Mouse (Mus musculus): ENCODE data around the gene Srpk1. TPM values are rescaled to one million over a fixed set of nuclear protein-coding genes. Genes with fewer than 3 reads are reported as not detected.
"Not testable (repeated sequence)": the region's sequence is repeated elsewhere in the genome, so short reads cannot be mapped to it uniquely, and the experiment has no call there.

Srpk1 gene
- polyA plus RNA-seq, 1 experiment from 2014 or later = 60.6 TPM

- H3K36me3 ChIP-seq (ENCODE audit: control insufficient read depth, insufficient read depth, low read length) = no peaks in the 10 kb centered on the region
- 0 out of 2 replicates have a peak, but pooled peaks cover 2% of the 10 kb centered on the region for H3K27me3 ChIP-seq (ENCODE audit: control insufficient read depth, insufficient read depth, low read length)
- 49% methylated on average over 6 of the region's 6 CpGs for WGBS
- H3K9me3 ChIP-seq (ENCODE audit: control insufficient read depth, low read length) = no peaks in the 10 kb centered on the region
- H3K4me2 ChIP-seq (ENCODE audit: low read length) = no peak overlapping the region
- H3K9ac ChIP-seq (ENCODE audit: low read length) = no peak overlapping the region
- no peak for ATAC-seq (ENCODE audit: insufficient number of reproducible peaks, insufficient read depth, low FRiP score, low read depth)
- no peak overlapping the region for H3K27ac ChIP-seq (replicated peaks in 1 of 2; ENCODE audit: control insufficient read depth in 1 of 2, insufficient read depth in 1 of 2, low read depth in 2 of 2, low read length in 2 of 2)
- peaks cover 0 to 2% of the 10 kb centered on the region in 2 experiments; a peak in 1 of 4 replicates for H3K4me1 ChIP-seq (ENCODE audit: control insufficient read depth in 2 of 2, insufficient read depth in 2 of 2, low read length in 2 of 2)
- no peak overlapping the region for H3K4me3 ChIP-seq (ENCODE audit: control insufficient read depth in 1 of 2, insufficient read depth in 1 of 2, low read depth in 1 of 2, low read length in 2 of 2)
These were observed 65.7 kb downstream of the Srpk1 start for GRCm38 (mm10) chr17:28556635-28557396.

GRCm38 (mm10) chr17:28554021-28554420 is 68.5 kb downstream of the Srpk1 start:
- ATAC-seq (ENCODE audit: insufficient number of reproducible peaks, insufficient read depth, low FRiP score, low read depth) = not testable (repeated sequence)

GRCm38 (mm10) chr17:28553040-28553793 is 69.3 kb downstream of the Srpk1 start:
- ATAC-seq (ENCODE audit: insufficient number of reproducible peaks, insufficient read depth, low FRiP score, low read depth) = no peak
- WGBS = 11% methylated on average over 14 of the region's 14 CpGs

More at GRCm38 (mm10) chr17:28554021-28554420, 68.5 kb downstream of the Srpk1 start:
- H3K27me3 ChIP-seq (ENCODE audit: control insufficient read depth, insufficient read depth, low read length); H3K4me2 ChIP-seq (ENCODE audit: low read length); H3K4me1 ChIP-seq (ENCODE audit: control insufficient read depth in 2 of 2, insufficient read depth in 2 of 2, low read length in 2 of 2); H3K9me3 ChIP-seq (ENCODE audit: control insufficient read depth, low read length); H3K4me3 ChIP-seq (ENCODE audit: control insufficient read depth in 1 of 2, insufficient read depth in 1 of 2, low read depth in 1 of 2, low read length in 2 of 2); H3K9ac ChIP-seq (ENCODE audit: low read length); H3K36me3 ChIP-seq (ENCODE audit: control insufficient read depth, insufficient read depth, low read length); H3K27ac ChIP-seq (replicated peaks in 1 of 2; ENCODE audit: control insufficient read depth in 1 of 2, insufficient read depth in 1 of 2, low read depth in 2 of 2, low read length in 2 of 2): not testable (repeated sequence)
- WGBS = 85% methylated on average over 4 of the region's 4 CpGs

GRCm38 (mm10) chr17:28549111-28549510 is 73.4 kb downstream of the Srpk1 start, which contains the start of gene Clpsl2:
Gene Clpsl2 (plus strand): TSS chr17:28549411.
- WGBS = 74% methylated on average over 14 of the region's 14 CpGs
- H3K4me3 ChIP-seq (ENCODE audit: control insufficient read depth in 1 of 2, insufficient read depth in 1 of 2, low read depth in 1 of 2, low read length in 2 of 2) = no peak within 1 kb of the TSS

More at GRCm38 (mm10) chr17:28553040-28553793, 69.3 kb downstream of the Srpk1 start:
- no peak overlapping the region for H3K4me2 ChIP-seq (ENCODE audit: low read length)
- H3K9ac ChIP-seq (ENCODE audit: low read length) = no peak overlapping the region
- H3K4me3 ChIP-seq (ENCODE audit: control insufficient read depth in 1 of 2, insufficient read depth in 1 of 2, low read depth in 1 of 2, low read length in 2 of 2) = no peak overlapping the region
- H3K27ac ChIP-seq (replicated peaks in 1 of 2; ENCODE audit: control insufficient read depth in 1 of 2, insufficient read depth in 1 of 2, low read depth in 2 of 2, low read length in 2 of 2) = no peak overlapping the region
- no peaks in the 10 kb centered on the region for H3K9me3 ChIP-seq (ENCODE audit: control insufficient read depth, low read length)
- H3K36me3 ChIP-seq (ENCODE audit: control insufficient read depth, insufficient read depth, low read length) = no peaks in the 10 kb centered on the region
- 0 out of 2 replicates have a peak, but pooled peaks cover 2% of the 10 kb centered on the region for H3K27me3 ChIP-seq (ENCODE audit: control insufficient read depth, insufficient read depth, low read length)
- H3K4me1 ChIP-seq (ENCODE audit: control insufficient read depth in 2 of 2, insufficient read depth in 2 of 2, low read length in 2 of 2) = no peaks in the 10 kb centered on the region

GRCm38 (mm10) chr17:28548550-28548949 is 74.0 kb downstream of the Srpk1 start:
- H3K4me3 ChIP-seq (ENCODE audit: control insufficient read depth in 1 of 2, insufficient read depth in 1 of 2, low read depth in 1 of 2, low read length in 2 of 2) = no peak overlapping the region
- H3K36me3 ChIP-seq (ENCODE audit: control insufficient read depth, insufficient read depth, low read length) = no peaks in the 10 kb centered on the region
- no peak overlapping the region for H3K4me2 ChIP-seq (ENCODE audit: low read length)
- WGBS = 57% methylated on average over 11 of the region's 11 CpGs
- no peaks in the 10 kb centered on the region for H3K9me3 ChIP-seq (ENCODE audit: control insufficient read depth, low read length)
- H3K4me1 ChIP-seq (ENCODE audit: control insufficient read depth in 2 of 2, insufficient read depth in 2 of 2, low read length in 2 of 2) = no peaks in the 10 kb centered on the region
- no peak overlapping the region for H3K27ac ChIP-seq (replicated peaks in 1 of 2; ENCODE audit: control insufficient read depth in 1 of 2, insufficient read depth in 1 of 2, low read depth in 2 of 2, low read length in 2 of 2)
- H3K27me3 ChIP-seq (ENCODE audit: control insufficient read depth, insufficient read depth, low read length) = 0 out of 2 replicates have a peak, but pooled peaks cover 2% of the 10 kb centered on the region
- ATAC-seq (ENCODE audit: insufficient number of reproducible peaks, insufficient read depth, low FRiP score, low read depth) = no peak
- no peak overlapping the region for H3K9ac ChIP-seq (ENCODE audit: low read length)

More at GRCm38 (mm10) chr17:28549111-28549510, 73.4 kb downstream of the Srpk1 start, which contains the start of gene Clpsl2:
- Histone ChIP-seq H3K4me1 (ENCODE audit: control insufficient read depth in 2 of 2, insufficient read depth in 2 of 2, low read length in 2 of 2) (no peaks in the 10 kb centered on the region), H3K9ac (ENCODE audit: low read length) (no peak within 1 kb of the TSS), H3K27ac (replicated peaks in 1 of 2; ENCODE audit: control insufficient read depth in 1 of 2, insufficient read depth in 1 of 2, low read depth in 2 of 2, low read length in 2 of 2) (no peak within 1 kb of the TSS), H3K27me3 (ENCODE audit: control insufficient read depth, insufficient read depth, low read length) (0 out of 2 replicates have a peak, but pooled peaks cover 2% of the 10 kb centered on the region), H3K36me3 (ENCODE audit: control insufficient read depth, insufficient read depth, low read length) (no peaks in the 10 kb centered on the region), H3K9me3 (ENCODE audit: control insufficient read depth, low read length) (no peaks in the 10 kb centered on the region), H3K4me2 (ENCODE audit: low read length) (no peak within 1 kb of the TSS)
- no peak for ATAC-seq (ENCODE audit: insufficient number of reproducible peaks, insufficient read depth, low FRiP score, low read depth)

GRCm38 (mm10) chr17:28546925-28547324 is 75.6 kb downstream of the Srpk1 start:
- no peak for ATAC-seq (ENCODE audit: insufficient number of reproducible peaks, insufficient read depth, low FRiP score, low read depth)

GRCm38 (mm10) chr17:28537881-28538280 is 84.6 kb downstream of the Srpk1 start:
- Histone ChIP-seq H3K36me3 (ENCODE audit: control insufficient read depth, insufficient read depth, low read length) (no peaks in the 10 kb centered on the region), H3K27me3 (ENCODE audit: control insufficient read depth, insufficient read depth, low read length) (no peaks in the 10 kb centered on the region)

More at GRCm38 (mm10) chr17:28546925-28547324, 75.6 kb downstream of the Srpk1 start:
- no peak overlapping the region for H3K4me2 ChIP-seq (ENCODE audit: low read length)
- H3K9me3 ChIP-seq (ENCODE audit: control insufficient read depth, low read length) = peaks cover under 1% of the 10 kb centered on the region; the same call in 1 of the 2 replicates
- H3K4me3 ChIP-seq (ENCODE audit: control insufficient read depth in 1 of 2, insufficient read depth in 1 of 2, low read depth in 1 of 2, low read length in 2 of 2) = no peak overlapping the region
- no peak overlapping the region for H3K9ac ChIP-seq (ENCODE audit: low read length)
- no peaks in the 10 kb centered on the region for H3K36me3 ChIP-seq (ENCODE audit: control insufficient read depth, insufficient read depth, low read length)
- WGBS = 62% methylated on average over 1 of the region's 1 CpGs
- H3K27me3 ChIP-seq (ENCODE audit: control insufficient read depth, insufficient read depth, low read length) = no peaks in the 10 kb centered on the region
- H3K4me1 ChIP-seq (ENCODE audit: control insufficient read depth in 2 of 2, insufficient read depth in 2 of 2, low read length in 2 of 2) = no peaks in the 10 kb centered on the region
- no peak overlapping the region for H3K27ac ChIP-seq (replicated peaks in 1 of 2; ENCODE audit: control insufficient read depth in 1 of 2, insufficient read depth in 1 of 2, low read depth in 2 of 2, low read length in 2 of 2)

More at GRCm38 (mm10) chr17:28537881-28538280, 84.6 kb downstream of the Srpk1 start:
- no peak for ATAC-seq (ENCODE audit: insufficient number of reproducible peaks, insufficient read depth, low FRiP score, low read depth)
- H3K9me3 ChIP-seq (ENCODE audit: control insufficient read depth, low read length) = peaks cover 19% of the 10 kb centered on the region; the same call in 1 of the 2 replicates
- no peak overlapping the region for H3K4me2 ChIP-seq (ENCODE audit: low read length)
- H3K9ac ChIP-seq (ENCODE audit: low read length) = no peak overlapping the region
- no peaks in the 10 kb centered on the region for H3K4me1 ChIP-seq (ENCODE audit: control insufficient read depth in 2 of 2, insufficient read depth in 2 of 2, low read length in 2 of 2)
- WGBS = 43% methylated on average over 12 of the region's 12 CpGs
- no peak overlapping the region for H3K4me3 ChIP-seq (ENCODE audit: control insufficient read depth in 1 of 2, insufficient read depth in 1 of 2, low read depth in 1 of 2, low read length in 2 of 2)
- H3K27ac ChIP-seq (replicated peaks in 1 of 2; ENCODE audit: control insufficient read depth in 1 of 2, insufficient read depth in 1 of 2, low read depth in 2 of 2, low read length in 2 of 2) = no peak overlapping the region

Measured in heart, embryonic 14.5 days (tissue).